Mouse (Mus musculus) heart, adult 9 months (tissue): ENCODE data around the gene Tmsb10.

ENCODE experiments used
- DNase-seq, 2 experiments: peaks; one replicate each; pipeline ENCODE4 v3.0.0; 2022; ENCODE audit warnings: low spot score in 2 of 2

Gene Tmsb10

DNA sequence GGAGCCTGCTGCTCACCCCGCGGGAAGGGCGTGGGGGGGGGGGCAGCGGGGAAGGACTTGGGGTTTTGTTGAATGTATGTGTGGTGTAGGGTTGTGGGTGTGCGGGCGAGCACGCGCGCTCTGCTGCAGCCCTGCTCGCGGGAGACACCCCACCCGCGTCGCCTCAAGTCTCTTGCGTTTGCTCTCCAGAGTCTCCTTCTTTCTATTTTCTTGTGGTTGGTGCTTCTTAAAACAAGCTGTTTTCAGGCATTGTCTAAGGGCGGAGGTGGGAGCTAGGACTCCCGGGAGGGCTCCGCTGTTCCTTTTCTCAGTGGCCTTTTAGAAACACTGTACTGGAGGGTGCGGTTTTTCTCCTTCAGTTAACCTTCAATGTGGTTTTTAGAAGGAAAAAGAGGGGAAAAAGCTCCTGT is at the start of gene Tmsb10:
Gene Tmsb10 (minus strand): TSS at position 87 of the 410 bp plus-strand sequence.
- DNase-seq: no peak

DNA sequence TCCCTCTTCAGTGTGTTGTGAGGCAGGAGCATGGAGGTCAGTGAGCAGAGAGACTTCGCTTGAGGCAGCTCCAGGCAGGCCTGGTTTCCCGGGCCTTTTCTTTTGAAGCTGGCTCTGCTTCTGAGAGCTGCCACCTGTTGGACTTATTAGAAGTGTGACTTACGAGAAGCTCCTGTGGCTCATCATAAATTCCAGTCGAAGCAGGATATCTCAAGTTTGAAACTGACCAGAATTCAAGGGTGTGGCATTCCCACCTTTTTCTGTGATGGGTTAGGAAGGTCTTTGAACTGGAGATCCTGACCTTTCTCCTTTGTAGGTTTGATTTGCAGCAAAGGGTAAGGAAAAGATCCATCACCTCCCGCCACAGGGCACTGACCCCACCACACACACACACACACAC is 45.1 kb upstream of the Tmsb10 start:
- DNase-seq: no peak

DNA sequence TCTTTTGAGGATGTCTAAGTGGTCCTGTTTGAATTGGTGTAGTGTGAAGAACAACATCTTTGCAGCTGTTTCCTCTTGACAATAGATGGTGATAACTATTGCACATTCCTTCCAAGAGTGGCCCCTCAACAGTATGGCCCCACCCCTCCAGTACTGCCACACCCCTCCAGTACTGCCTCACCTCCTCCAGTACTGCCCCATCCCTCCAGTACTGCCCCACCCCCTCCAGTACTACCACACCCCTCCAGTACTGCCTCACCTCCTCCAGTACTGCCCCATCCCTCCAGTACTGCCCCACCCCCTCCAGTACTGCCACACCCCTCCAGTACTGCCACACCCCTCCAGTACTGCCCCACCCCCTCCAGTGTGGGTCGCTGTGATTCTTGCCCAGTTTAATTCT is 43.8 kb upstream of the Tmsb10 start:
- no peak for DNase-seq

DNA sequence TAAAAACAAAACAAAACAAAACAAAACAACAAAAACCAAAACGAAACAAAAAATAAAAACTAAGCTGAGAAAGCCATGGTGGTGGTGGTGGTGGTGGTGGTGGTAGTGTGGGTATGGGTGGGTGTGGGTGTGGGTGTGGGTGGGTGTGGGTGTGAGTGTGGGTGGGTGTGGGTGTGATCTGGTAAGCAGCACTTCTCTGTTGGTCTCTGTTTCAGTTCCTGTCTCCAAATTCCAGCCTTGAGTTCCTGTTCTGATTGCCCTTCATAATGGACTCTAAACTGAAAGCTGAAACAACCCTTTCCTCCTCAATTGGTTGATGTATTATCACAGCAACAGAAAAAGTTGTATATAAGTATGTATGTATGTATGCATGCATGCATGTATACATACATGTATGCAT is 40.3 kb upstream of the Tmsb10 start:
- DNase-seq: no peak

DNA sequence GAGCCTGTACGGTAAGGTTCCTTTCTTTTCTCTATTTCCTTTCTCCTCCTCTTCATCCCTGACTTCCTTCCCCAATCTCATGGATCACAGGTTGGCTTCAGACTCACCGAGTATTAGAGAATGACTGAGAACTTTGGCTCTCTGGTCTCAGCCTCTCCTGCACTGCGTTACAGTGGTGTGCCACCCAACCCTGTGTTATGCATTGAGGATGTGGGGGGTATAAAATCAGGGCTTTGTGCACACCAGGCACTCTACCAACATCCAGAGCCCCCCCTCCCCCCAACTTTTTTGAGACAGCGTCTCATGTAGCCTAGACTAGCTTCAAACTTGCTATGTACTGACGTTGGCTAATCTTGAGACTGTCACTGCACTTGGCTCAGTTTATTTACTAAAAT is 35.1 kb upstream of the Tmsb10 start:
- no peak for DNase-seq

DNA sequence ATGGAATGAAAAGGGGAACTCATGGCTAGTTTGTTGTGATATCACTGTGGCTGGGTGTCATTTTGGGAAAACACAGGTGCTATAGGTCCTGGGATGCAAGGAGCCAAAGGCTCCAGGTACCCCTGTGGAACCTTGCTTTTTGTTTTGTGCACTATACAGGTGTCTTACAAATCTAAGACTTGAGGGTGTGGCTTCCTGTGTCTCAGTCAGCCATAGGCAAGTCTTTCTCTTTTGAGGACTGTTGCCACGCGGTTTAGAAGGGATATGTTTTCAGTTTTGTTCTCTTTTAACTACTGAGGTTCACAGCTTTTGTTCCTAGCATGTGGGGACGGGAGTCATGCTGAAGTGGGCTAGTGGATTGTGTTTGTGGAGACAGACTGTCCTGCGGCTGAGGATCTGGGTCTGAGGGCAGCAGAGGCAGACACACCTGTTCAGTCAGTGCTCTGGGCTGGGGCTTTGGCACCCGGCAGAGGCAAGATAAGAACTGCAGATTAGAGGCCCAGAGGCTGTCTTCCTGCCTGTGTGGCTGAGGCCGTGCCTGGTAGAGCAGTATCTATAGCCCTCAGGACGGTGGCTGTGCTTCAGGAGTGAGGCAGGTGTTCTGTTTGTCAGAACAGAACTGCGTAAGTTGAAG is 34.6 kb upstream of the Tmsb10 start:
- no peak for DNase-seq

DNA sequence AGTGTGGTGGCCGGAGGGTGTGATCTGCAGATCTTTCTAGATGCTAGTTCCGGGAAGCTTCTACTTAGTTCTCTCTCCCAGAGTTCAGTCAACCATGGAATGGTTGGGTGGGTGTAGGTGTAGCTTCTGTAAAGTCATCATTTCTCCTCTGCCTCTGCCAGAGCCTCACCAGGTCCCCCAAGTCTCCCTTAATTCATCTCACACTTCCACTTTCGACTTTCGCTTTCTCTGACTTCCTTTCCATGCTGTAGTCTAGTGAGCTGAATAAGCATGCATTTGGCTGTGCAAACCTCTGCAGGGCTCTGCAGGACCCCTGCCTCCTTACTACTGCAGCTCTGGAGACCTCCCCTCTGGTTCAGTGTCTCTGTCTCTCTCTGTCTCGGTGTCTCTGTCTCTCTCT is 31.7 kb upstream of the Tmsb10 start:
- DNase-seq: no peak

DNA sequence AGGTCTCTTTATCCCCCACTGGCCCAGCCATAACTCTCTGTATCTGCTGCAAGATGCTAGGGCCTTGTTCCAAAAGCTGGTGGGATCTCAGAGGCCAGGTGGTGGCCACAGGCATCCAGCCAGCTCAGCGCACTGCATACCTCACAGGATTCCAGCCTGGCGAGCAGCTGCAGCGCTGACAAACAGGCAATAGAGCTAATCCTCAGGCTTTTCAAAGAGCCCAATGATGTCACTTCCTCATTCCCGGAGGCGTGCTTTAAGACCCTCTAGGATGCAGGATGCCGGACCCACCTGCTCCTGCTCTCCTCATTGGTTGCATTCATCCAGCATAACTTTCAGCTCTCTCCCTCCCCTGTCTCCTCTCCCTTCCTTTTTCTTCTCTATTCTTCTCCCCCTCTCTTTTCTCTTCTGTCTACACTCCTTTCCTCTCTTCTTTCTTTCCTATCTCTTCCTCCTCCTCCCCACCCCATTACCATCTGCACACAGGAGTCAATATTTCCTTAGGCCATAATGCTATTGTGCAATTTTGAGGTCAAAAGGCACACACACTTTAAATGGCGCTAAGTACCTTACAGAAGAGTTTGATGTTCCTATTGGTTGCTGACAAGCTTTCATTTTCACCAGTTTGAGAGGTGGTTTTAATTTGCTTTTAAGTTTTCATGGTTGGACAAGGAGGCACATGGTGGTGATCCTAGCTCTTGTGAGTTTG is 30.6 kb upstream of the Tmsb10 start:
- no peak for DNase-seq

DNA sequence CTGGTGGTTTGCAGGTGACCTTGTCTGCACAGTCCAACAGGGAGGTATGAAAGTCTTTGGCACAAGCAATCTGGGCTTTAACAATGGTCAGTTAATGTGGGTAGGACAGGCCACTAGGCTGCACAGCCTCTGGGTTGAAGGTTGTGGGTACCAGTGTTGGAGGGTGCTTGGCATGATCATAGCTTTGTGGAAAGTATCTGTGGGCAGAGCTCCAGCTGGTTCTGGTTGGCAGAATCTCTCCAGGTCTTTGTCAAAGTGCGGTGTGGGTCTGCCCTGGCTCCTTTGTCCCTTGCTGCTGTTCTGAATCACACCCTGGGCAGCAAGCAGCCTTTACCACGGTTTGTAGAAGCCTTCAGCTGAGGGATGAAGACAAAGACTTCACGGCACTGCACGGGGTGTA is 24.0 kb upstream of the Tmsb10 start:
- DNase-seq: no peak

DNA sequence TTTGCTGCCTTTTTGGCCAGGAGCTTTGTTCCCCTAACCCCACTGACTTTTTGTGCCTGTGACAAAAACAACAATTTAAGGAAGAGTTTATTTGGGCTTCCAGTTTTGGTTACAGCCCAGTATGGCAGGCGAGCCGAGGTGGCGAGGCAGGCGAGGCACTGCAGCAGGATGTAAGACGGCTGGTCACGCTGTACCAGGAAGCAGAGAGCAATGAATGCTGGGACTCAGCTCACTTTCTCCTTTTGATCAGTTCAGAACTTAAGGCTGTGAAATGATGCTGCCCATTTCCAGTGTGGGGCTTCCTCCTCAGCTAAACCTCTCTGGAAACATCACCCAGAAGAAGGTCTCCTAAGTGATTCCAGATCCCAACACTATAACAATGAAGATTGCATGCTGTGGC is 23.3 kb upstream of the Tmsb10 start:
- DNase-seq: peak in 1 of 2 experiments; percentile 37

DNA sequence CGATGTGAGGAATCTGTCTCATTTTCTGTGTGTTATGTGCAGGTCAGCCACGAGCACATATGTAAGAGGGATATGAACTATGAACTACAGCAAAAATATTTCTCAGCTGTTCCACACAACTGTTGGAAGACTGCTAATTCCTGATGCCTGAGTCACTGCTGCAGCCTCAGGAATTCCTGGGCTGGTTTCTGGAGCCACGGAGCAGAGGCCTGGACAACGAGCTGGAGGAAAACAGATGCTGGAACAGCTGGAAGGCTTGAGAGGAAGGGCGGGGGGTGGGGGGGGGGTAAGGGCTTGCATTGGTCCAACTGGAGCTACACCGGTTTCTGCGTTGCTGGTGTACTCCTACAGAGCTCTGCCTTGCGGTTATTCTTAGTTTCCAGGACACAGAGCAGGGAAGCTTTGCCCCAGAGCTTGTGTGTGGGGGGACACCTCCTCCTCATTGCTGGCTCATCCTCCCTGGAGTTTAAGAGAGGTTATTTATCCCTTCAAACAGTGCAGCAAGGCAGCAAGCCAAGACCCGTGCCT is 22.6 kb upstream of the Tmsb10 start:
- peak; percentile 74 to 80 for DNase-seq

DNA sequence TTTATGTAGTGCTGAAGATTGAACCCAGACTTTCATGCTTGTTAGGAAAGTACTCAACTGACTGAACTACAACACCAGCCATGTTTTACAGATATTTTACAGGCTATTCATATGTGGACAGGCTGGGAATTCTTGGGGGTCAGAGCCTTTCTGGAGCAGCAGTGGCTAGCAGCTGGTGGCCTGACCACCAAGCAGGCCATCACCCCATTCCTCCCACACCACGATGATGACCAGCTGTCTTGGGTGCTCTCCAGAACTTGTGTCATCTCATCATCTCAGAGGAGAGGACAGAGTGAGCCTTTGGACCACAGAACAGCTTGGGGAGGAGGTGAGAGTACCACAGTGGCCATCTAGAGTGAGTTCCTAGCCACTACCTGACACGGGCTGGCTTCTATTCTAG is 18.3 kb upstream of the Tmsb10 start:
- DNase-seq: peak in 1 of 2 experiments; percentile 39

DNA sequence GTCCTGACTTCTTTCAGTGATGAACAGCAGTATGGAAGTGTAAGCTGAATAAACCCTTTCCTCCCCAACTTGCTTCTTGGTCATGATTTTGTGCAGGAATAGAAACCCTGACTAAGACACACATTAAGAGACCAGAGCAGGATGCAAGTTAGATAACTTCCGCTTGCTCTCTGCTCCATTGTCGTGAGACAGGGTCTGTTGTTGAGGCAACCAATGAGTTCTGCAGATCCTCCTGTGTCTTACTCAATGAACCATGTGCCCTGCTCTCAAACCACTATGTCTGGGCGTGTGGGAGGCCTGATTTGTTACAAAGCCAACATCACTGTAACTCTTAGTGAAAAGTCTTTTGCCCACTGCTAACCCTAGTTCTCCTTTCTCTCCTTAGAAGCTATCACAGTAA is 12.5 kb upstream of the Tmsb10 start:
- no peak for DNase-seq

DNA sequence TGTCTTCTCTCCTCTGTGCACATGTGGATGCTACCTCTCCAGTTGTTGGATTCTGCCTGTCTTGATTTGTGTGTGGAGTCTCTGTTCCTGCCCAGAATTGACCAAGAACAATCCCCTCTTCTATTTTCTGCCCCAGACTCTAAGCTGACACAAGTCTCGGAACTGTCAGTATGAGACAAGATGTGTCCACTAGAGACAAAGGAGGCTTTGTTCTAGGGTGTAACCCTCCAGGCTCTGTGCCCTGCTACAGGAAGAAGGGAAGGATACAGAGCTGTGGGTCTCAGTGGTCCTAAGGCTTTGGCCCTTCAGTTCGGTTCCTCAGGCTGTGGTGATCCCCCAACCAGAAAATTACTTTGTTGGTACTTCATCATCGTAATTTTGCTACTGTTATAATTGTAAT is 11.2 kb upstream of the Tmsb10 start:
- DNase-seq: no peak

DNA sequence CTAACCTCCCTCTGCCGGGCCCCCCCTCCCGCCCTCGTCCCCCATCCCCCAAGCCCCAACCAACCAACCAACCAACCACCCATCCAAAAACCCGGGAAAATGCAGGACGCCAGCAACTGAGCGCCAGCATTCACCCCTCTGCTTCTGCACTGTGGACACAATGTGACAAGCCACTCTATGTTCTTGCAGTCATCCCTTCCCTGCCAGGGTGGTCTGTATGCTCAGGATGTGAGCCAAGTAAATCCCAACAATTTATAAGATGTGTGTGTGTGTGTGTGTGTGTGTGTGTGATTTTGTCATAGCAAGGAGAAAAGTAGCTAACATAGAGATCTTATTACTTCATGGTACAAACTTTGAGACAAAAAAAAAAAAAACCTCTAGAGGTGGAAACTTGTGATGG is 6.7 kb upstream of the Tmsb10 start:
- no peak for DNase-seq

DNA sequence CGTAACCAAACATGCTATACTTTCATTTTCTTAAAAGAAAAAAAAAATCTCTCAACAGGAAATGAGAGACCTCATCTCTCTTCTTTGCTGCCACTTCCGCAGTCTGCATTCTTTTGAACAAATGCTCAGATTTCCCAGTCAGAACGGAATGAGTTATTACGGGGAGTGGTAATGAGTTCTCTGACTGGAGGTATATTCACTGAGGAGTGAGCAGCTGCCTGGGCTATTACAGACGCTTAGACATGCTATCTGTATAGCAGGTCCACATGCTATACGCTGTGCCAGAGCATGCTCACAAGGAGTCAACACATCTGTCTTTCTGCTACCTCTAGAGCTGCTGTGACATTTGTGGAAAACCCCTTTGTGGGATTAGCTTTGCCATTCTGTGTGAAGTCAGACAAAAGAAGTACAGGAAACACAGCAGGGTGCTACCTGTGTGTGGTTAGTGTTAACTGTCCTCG is 3.8 kb upstream of the Tmsb10 start:
- DNase-seq: no peak

DNA sequence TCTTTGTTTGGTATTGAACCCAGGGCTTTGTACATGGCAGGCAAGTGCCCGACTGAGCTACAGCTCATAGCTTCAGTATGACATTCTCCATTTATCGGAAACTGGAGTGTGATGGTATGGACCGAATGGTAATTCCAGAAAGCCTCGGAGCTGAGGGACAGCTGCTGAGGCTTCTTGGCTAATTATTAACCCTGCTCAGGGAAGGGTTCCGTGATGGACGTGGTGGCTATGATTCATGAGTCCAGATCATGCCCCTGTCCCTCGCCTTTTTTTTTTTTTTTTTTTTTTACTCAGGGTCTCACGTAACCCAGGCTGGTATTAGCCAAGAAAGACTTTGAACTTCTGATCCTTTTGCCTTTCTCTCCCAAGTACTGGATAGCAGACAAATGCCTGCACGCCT is 3.1 kb upstream of the Tmsb10 start:
- DNase-seq: no peak

DNA sequence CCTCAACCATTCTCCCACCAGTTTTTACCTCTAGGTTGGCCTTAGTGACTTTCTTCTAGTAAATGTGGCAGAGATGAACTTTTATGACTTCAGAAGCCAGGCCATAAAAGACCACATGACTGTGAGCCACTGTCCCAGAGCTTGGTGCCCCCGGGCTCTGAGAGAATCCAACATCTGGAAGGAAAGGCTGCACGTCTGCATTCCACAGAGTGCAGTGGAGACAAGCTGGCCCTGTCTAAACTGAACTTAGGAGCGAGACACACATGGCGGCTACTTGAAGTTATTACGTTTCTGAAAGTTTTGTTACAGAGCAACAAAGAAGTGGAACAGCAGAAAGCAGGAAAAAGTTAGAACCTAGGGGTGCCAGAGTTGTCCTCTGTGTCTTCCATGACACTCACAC is 2.1 kb upstream of the Tmsb10 start:
- DNase-seq: no peak

DNA sequence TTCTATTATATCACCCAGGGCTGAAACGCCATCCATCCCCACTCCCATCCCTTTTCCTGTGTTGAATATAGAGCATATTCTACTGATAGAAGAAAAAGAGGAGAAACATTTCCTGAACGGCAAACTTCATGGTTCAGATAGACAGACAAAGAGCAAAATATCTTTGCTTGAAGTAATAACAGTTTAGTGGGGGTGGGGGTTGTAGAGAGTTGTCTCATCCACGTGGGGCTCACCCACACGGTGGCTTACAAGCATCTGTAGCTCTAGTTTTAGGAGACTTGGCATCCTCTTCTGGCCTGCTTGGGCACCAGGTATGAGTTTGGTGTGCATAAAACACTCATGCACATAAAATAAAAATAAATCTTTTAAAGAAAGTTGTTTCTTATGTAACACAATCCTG is 627 bp upstream of the Tmsb10 start:
- DNase-seq: no peak

DNA sequence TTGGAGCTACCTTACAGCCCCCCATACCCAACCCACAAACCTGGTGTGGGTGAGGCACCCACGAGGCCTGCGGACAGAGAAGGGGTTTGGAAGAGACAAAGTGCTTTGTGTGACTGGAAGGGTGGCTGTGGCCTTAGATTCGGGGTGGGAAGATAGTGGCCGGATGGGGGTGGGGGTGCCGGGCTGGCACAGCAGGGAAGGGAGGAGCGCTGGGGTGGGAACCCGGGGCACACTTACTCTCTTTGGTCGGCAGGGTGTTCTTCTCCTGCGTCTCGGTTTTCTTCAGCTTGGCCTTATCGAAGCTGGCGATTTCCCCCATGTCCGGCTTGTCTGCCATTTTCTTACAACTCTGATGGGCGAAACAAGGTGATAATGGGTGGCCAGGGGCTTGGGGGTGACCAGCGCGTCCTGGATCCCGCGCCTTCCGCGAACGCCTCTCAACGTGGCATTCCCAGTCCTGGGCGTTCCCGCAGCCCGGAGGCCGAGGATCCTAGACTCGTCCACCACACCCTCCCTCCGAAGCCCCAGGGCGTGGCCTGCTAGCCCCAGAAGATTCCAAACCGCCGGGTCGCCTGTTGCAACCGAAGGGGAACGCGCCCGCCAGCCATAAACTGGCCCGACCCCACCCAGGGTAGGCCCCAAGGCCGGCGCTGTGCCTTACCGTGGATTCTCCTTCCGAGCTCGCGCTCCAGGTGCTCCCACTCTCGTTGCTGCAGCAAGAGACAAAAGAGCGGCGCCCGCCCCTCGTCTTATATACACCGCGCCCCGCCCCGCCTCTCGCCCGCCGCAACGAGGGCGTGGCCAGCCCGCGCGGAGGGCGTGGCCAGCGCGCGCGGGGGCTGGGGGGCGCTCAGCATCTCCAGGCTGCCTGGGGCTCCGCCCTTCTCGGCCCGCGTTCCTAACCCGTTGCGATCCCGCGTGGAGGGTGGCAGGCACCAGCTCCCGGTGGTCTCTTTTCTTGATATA is 589 bp downstream of the Tmsb10 start:
- DNase-seq: peak; percentile 88 to 91

DNA sequence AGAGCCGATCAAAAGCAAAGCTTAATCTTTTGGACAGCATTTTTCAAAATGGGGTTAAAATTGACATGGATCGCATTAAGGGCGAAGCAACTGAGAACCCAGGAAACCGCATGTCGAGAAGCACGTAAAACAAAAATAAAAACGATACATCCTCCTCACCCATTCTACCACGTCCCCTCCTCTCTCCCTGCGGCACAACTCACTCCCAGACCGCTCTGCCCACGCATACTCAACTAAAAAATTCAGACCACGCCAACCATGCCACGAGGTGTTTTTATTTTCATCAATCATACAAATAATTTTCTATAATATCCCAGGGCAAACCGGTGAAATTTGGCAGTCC is 1.5 kb downstream of the Tmsb10 start:
- DNase-seq: no peak
